Mouse (Mus musculus) hindbrain, embryonic 16.5 days (tissue): ENCODE measurements around the gene D430042O09Rik. TPM values are rescaled to one million over a fixed set of nuclear protein-coding genes. Genes with fewer than 3 reads are reported as not detected.

Source experiments
- ATAC-seq: fragments of 200-750 bp; cut with Nextera tagmentation; 2 replicates; pipeline ENCODE4 v1.8.0; 2017; ENCODE audit warnings: moderate TSS enrichment, moderate library complexity
- H3K27ac ChIP-seq: fragments of 300-500 bp; sonication (generic); 2 replicates; pipeline ENCODE4 v1.5.1; 2014; ENCODE audit warnings: low read depth, mild to moderate bottlenecking, control low read depth, low read length, moderate library complexity
- H3K27me3 ChIP-seq: fragments of 300-500 bp; sonication (generic); replicated peaks from 2 replicates; pipeline ENCODE4 v1.6.1; 2014; ENCODE audit warnings: low read length; ENCODE audit not compliant: control insufficient read depth, insufficient read depth
- H3K36me3 ChIP-seq: fragments of 300-500 bp; sonication (generic); 2 replicates; pipeline ENCODE4 v1.6.1; 2014; ENCODE audit warnings: mild to moderate bottlenecking, low read length, moderate library complexity, mixed read lengths; ENCODE audit not compliant: control insufficient read depth, insufficient read depth
- H3K4me1 ChIP-seq: fragments of 300-500 bp; sonication (generic); 2 replicates; pipeline ENCODE4 v1.6.1; 2014; ENCODE audit warnings: low read depth, low read length; ENCODE audit not compliant: control insufficient read depth, insufficient read depth
- H3K4me2 ChIP-seq: fragments of 300-500 bp; sonication (generic); 2 replicates; pipeline ENCODE4 v1.6.1; 2014; ENCODE audit warnings: mild to moderate bottlenecking, low read length, control low read depth, moderate library complexity
- H3K4me3 ChIP-seq: fragments of 300-500 bp; sonication (generic); 2 replicates; pipeline ENCODE4 v1.5.1; 2014; ENCODE audit warnings: mild to moderate bottlenecking, low read length, control low read depth, moderate library complexity
- H3K9ac ChIP-seq: fragments of 300-500 bp; sonication (generic); 2 replicates; pipeline ENCODE4 v1.6.1; 2014; ENCODE audit warnings: low read depth, mild to moderate bottlenecking, control low read depth, low read length, moderate library complexity
- H3K9me3 ChIP-seq: fragments of 300-500 bp; sonication (generic); 2 replicates; pipeline ENCODE4 v1.6.1; 2014; ENCODE audit warnings: mild to moderate bottlenecking, low read length, moderate library complexity; ENCODE audit not compliant: control insufficient read depth
- WGBS: fragments of 180-500 bp; shearing (Covaris S2); extraction: QIAGEN DNeasy Blood & Tissue Kit; methylation state at CpG from one replicate; pipeline ENCODE4 v1.1.7; 2014; 5-methylcytosine and 5-hydroxymethylcytosine counted together
- polyA plus RNA-seq: library from polyadenylated mRNA; unstranded; fragments of >200 nt; fragmentation: Nextera tagmentation; extraction: Ambion mirVana; gene quantifications from 2 replicates; pipeline ENCODE4 v1.2.1, GENCODE M21; 2015

D430042O09Rik gene
- 5.0 and 6.5 TPM in 2 replicates for polyA plus RNA-seq

DNA sequence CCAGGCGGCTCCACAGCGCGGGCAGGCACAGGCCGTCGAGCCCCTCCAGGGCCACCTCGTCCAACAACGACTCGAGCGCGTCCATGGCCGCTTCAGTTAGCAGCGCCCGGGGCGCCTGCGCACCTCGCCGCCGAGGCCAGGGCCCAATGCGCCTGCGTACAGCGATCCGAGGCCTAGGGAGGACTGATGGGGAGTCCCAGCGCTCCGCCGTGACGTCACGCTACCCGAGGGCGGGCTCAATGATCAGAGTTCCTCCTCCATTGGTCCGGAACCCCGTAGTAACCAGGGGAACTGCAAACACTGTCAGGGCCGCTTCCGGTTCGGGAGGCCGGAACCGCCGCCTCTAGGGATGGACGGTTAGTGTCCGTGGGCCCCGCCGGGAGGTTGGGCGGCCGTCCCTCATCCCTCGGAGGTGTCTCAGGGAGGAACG, at the start of gene D430042O09Rik, which contains the start of gene Gtf3c1:
Gene D430042O09Rik (plus strand): TSS at position 296 of the 430 bp plus-strand sequence.
Gene Gtf3c1 (minus strand): TSS at position 188 of the 430 bp plus-strand sequence.
- H3K36me3 ChIP-seq = peaks cover 9% of the 10 kb centered on the region
- peak within 1 kb of the TSS; percentile 68 for H3K4me3 ChIP-seq
- H3K4me1 ChIP-seq = peaks cover 32% of the 10 kb centered on the region
- WGBS = under 1% methylated on average over 42 of the region's 45 CpGs
- no peaks in the 10 kb centered on the region for H3K9me3 ChIP-seq
- peak within 1 kb of the TSS; percentile 90 for H3K4me2 ChIP-seq
- peak within 1 kb of the TSS; percentile 85 for H3K9ac ChIP-seq
- no peaks in the 10 kb centered on the region for H3K27me3 ChIP-seq
- peak within 1 kb of the TSS; percentile 80 for H3K27ac ChIP-seq
- peak; percentile 99 for ATAC-seq

- H3K4me3 ChIP-seq = no peak overlapping the region
- ATAC-seq = no peak
- no peaks in the 10 kb centered on the region for H3K4me1 ChIP-seq
- H3K4me2 ChIP-seq = no peak overlapping the region
- H3K9me3 ChIP-seq = no peaks in the 10 kb centered on the region
- 78% methylated on average over 3 of the region's 3 CpGs for WGBS
- H3K27me3 ChIP-seq = no peaks in the 10 kb centered on the region
- no peak overlapping the region for H3K27ac ChIP-seq
- H3K36me3 ChIP-seq = peaks cover 52% of the 10 kb centered on the region
- no peak overlapping the region for H3K9ac ChIP-seq
Observed at GRCm38 (mm10) chr7:125663654-125664053, 44.0 kb upstream of the D430042O09Rik start.

GRCm38 (mm10) chr7:125670865-125671264, 36.8 kb upstream of the D430042O09Rik start:
- H3K27ac ChIP-seq = no peak overlapping the region
- 91% methylated on average over 6 of the region's 6 CpGs for WGBS
- ATAC-seq = no peak

DNA sequence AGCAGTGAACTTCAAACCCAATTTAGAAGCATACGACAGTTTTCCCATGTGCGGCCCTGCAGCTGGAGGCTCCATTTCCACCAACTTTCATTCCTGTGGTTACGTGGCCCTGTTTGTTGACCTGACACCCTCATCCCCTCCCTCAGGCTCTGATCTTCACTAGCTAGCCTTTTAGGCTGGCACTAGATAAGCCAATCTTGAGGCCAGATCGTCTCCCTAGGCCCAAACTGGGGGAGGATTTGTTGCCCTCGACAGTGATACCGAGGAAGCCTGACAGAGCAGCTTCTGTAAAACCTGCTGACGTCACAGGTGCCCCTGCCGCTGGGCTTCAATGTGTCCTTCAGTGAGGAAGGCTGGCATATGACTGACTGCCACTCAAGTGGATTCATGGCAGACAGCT, 36.3 kb upstream of the D430042O09Rik start:
- no peaks in the 10 kb centered on the region for H3K9me3 ChIP-seq
- no peaks in the 10 kb centered on the region for H3K4me1 ChIP-seq
- 92% methylated on average over 8 of the region's 8 CpGs for WGBS
- no peak overlapping the region for H3K4me2 ChIP-seq
- ATAC-seq = no peak
- no peaks in the 10 kb centered on the region for H3K27me3 ChIP-seq
- H3K27ac ChIP-seq = no peak overlapping the region
- no peak overlapping the region for H3K4me3 ChIP-seq
- no peak overlapping the region for H3K9ac ChIP-seq
- peaks cover 86% of the 10 kb centered on the region for H3K36me3 ChIP-seq

More at GRCm38 (mm10) chr7:125670865-125671264, 36.8 kb upstream of the D430042O09Rik start:
- H3K4me1 ChIP-seq = no peaks in the 10 kb centered on the region
- no peak overlapping the region for H3K4me3 ChIP-seq
- no peak overlapping the region for H3K4me2 ChIP-seq
- no peaks in the 10 kb centered on the region for H3K9me3 ChIP-seq
- H3K9ac ChIP-seq = no peak overlapping the region
- H3K36me3 ChIP-seq = peaks cover 89% of the 10 kb centered on the region
- H3K27me3 ChIP-seq = no peaks in the 10 kb centered on the region

DNA sequence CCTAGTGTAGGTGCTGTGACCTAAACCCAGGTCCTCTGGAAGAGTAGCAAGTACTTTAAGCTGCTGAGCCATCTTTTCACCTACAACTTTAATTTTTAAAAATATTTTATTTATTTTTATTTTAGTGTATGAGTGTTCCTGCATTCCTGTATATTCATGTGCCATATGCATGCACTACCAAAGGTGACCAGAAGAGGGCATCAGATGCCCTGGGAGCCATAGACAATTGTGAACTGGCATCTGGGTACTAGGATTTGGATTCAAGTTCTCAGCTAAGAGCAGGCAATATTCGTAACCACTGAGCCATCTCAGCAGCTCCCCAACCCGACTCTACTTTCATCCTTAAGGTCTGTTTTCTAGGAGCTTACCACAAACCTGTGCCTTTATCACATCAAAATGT, 32.8 kb upstream of the D430042O09Rik start:
- no peak overlapping the region for H3K27ac ChIP-seq
- WGBS = 91% methylated on average over 2 of the region's 2 CpGs
- H3K36me3 ChIP-seq = peaks cover 85% of the 10 kb centered on the region
- no peak for ATAC-seq
- H3K27me3 ChIP-seq = no peaks in the 10 kb centered on the region
- no peak overlapping the region for H3K4me3 ChIP-seq
- no peaks in the 10 kb centered on the region for H3K9me3 ChIP-seq
- no peak overlapping the region for H3K9ac ChIP-seq
- no peak overlapping the region for H3K4me2 ChIP-seq
- H3K4me1 ChIP-seq = no peaks in the 10 kb centered on the region

DNA sequence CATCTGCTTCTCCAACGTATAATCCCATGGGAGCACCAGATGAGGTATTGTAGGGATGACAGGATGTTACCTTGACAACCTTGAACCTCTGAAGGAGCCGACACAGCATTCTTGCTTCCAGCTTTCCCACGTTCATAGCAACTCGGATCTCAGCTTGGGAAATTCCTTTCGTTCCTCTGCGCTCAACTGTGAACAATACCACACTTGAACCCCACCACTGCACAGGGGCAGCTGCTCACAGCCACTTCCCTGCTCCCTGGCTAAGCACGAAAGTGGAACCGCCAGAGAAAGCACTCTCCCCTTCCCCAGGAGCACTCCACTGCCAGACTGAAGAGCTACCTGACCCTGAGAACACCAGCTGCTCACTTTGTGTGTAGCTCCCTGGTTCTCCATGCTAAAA, 28.9 kb upstream of the D430042O09Rik start:
- ATAC-seq = no peak
- WGBS = 51% methylated on average over 8 of the region's 8 CpGs
- Histone ChIP-seq H3K27ac (no peak overlapping the region; the same call in 1 of the 2 replicates), H3K9ac (no peak overlapping the region; the same call in 1 of the 2 replicates), H3K4me3 (no peak overlapping the region), H3K4me1 (no peaks in the 10 kb centered on the region), H3K27me3 (no peaks in the 10 kb centered on the region), H3K36me3 (peaks cover 63% of the 10 kb centered on the region), H3K9me3 (no peaks in the 10 kb centered on the region), H3K4me2 (no peak overlapping the region)

DNA sequence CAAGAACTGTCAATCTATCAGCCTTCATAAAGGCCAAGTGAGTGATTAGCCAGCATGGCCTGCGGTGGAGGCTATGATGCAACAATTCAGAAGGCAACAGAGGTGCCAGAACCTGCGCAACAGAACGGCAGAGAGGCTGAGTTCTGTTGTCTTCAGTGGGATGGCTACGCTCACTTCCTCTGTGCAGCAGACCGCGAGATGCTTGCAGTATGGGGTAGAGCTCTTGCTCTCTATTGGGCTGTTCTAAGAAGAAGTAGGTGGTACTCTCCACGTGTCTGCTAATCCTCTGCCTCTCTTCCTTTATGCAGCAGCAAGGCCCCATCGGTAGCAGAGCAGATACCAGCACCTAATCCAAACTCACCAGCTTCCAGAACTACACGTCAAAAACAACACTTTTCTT, 27.8 kb upstream of the D430042O09Rik start:
- Histone ChIP-seq H3K27me3 (no peaks in the 10 kb centered on the region), H3K9ac (no peak overlapping the region), H3K4me1 (no peaks in the 10 kb centered on the region), H3K4me2 (no peak overlapping the region), H3K4me3 (no peak overlapping the region), H3K27ac (no peak overlapping the region), H3K36me3 (peaks cover 51% of the 10 kb centered on the region), H3K9me3 (no peaks in the 10 kb centered on the region)
- 83% methylated on average over 9 of the region's 9 CpGs for WGBS
- ATAC-seq = no peak

GRCm38 (mm10) chr7:125690516-125690915, 17.2 kb upstream of the D430042O09Rik start:
- 94% methylated on average over 4 of the region's 4 CpGs for WGBS
- Histone ChIP-seq H3K27me3 (no peaks in the 10 kb centered on the region), H3K4me1 (no peaks in the 10 kb centered on the region), H3K4me3 (no peak overlapping the region), H3K27ac (no peak overlapping the region), H3K9me3 (no peaks in the 10 kb centered on the region), H3K9ac (no peak overlapping the region), H3K4me2 (no peak overlapping the region), H3K36me3 (peaks cover 43% of the 10 kb centered on the region)
- no peak for ATAC-seq

DNA sequence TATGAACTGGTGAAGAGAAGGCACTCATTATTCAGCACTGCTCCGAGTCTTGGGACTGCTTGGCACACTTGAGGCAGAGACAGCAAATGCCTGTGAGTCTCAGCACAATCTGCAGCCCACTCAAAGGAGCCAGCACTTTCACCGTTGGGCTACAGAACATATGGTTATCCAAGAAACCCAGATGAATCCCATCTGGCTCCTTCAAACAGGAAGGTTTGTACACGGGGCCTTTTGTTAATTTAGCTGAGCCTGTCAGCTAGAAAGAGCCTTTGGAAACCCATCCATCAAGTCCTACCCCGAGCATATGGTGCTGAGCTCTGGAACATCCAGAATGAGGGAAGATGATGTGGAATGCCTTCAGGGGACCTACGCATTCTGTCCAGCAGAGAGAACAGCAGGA, 13.6 kb upstream of the D430042O09Rik start:
- no peak overlapping the region for H3K4me2 ChIP-seq
- 60% methylated on average over 5 of the region's 5 CpGs for WGBS
- no peaks in the 10 kb centered on the region for H3K27me3 ChIP-seq
- no peaks in the 10 kb centered on the region for H3K4me1 ChIP-seq
- ATAC-seq = no peak
- peaks cover 4% of the 10 kb centered on the region; the same call in 1 of the 2 replicates for H3K9me3 ChIP-seq
- H3K9ac ChIP-seq = no peak overlapping the region
- H3K27ac ChIP-seq = no peak overlapping the region
- no peak overlapping the region for H3K4me3 ChIP-seq
- peaks cover 59% of the 10 kb centered on the region for H3K36me3 ChIP-seq
